Mouse (Mus musculus): ENCODE data around the gene Dnajc8. TPM values are rescaled to one million over a fixed set of nuclear protein-coding genes. Genes with fewer than 3 reads are reported as not detected.
"Not testable (repeated sequence)": the region's sequence is repeated elsewhere in the genome, so short reads cannot be mapped to it uniquely, and the experiment has no call there.

The Dnajc8 gene
- total RNA-seq, 2 experiments from 2014 or later = 47.2 to 59.3 TPM

DNA sequence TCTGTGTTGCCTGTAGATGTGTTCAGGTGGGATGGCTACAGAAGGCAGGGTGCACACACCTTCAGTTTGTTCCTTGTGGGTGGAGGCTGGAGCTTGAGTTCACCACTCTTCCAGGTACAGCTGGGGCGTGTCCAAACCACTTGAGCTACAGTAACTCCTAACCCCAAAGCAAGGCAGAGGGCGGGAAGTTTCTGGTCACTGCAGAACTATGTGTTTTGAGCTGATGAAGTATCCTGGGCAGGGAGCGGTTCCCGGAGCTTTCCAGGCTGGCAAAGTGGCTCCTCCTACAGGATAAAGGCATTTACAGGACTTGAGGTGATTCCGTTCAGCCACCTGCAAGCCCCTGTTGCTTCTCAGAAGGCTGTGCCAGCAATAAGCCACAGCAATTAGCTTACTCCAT lies 18.9 kb downstream of the Dnajc8 start:
- no peak for TF ChIP-seq CTCF (IDR thresholded peaks at IDR 0.05)
- intact Hi-C loops (cut with DNase I) = no loop called here
- no peak overlapping the region for H3K4me3 ChIP-seq
- H3K27ac ChIP-seq = no peak overlapping the region
- DNase-seq = no peak

DNA sequence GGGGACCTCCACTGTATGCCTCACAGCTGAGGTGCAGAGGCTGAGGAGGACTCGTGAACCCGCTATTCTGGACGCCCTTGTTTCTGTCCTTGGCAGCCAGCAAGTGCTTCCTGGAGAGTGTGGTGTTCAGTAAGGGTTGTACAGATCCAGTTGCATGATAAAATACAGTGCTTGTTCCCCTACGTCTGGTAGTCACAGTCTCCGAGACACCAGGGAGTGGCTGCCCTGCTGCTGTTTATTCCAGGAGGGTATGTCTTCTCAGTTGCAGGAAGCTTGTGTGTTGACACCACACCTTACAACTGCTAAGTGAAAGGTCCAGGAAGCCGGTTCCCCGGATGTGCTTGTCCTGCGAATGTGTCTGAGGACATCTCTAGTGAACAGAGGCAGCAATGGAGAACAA lies 19.3 kb downstream of the Dnajc8 start:
- no peak for DNase-seq
- no peak for TF ChIP-seq CTCF (IDR thresholded peaks at IDR 0.05)
- intact Hi-C loops (cut with DNase I) = no loop called here
- no peak overlapping the region for H3K4me3 ChIP-seq
- no peak overlapping the region for H3K27ac ChIP-seq

DNA sequence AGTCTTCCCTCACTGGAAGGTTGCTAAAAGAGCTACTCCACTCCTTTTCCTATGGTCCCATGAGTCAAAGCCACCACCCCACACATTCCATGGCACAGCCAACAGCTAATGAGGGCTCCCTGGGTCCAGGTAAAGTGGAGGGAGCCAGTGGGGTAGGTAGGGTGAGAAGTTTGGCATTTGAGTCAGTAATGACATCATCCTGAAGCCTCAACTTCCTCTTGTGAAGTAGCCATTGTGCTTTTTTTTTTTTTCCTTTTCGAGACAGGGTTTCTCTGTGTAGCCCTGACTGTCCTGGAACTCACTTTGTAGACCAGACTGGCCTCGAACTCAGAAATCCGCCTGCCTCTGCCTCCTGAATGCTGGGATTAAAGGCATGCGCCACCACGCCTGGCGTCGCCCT lies 20.2 kb downstream of the Dnajc8 start:
- H3K27ac ChIP-seq; intact Hi-C loops (cut with DNase I); H3K4me3 ChIP-seq; DNase-seq: not testable (repeated sequence)

DNA sequence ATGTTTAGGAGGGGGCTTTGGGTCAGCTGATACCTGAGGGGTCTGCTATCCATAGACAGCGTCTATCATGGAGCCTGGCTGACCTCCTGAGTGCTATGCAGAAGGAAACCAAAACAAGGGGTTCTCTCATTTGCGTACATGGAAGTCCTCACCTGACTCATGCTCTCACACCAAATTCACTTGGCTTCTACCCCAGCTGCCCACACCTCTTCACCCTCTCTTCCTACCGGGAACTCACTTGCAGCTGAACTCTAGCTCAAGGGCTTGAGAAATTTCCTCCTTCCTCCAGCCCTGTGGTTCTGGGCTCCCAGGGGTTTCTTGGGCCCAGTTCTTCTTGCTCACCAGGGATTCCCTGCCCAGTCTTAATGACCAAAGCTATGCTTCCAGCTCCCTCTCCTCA lies 27.9 kb downstream of the Dnajc8 start:
- H3K4me3 ChIP-seq = peak overlapping the region; percentile 22
- intact Hi-C loops (cut with DNase I) = no loop called here
- TF ChIP-seq CTCF (IDR thresholded peaks at IDR 0.05) = no peak

DNA sequence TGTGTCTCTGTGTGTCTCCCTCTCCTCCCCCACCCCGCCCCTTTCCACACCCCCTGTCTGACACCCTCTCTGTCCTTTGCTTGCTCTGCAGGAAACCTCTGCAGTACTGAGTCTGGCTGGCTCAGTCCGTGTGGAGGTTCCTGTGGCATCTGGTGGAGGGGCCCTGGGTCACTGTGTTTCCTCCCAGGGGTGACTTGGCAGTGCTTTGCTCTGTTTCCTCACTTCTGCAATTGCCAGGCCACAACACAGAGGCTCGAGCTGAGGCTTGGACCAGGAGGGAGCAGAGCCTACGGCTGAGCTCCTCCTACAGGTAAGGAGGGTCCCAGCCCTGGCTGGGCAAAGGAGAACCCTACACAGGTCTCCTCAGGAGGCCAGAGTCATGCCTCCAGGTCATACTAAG lies 28.6 kb downstream of the Dnajc8 start, which contains the start of gene Ptafr:
Gene Ptafr, plus strand, starts transcription at position 103 of the 400 bp plus-strand sequence.
- intact Hi-C loops (cut with DNase I) = no loop called here
- H3K27ac ChIP-seq = peak within 1 kb of the TSS; percentile 57
- peak; percentile 59 for DNase-seq
- peak within 1 kb of the TSS; percentile 55 for H3K4me3 ChIP-seq
- TF ChIP-seq CTCF (IDR thresholded peaks at IDR 0.05) = no peak

More for the DNA sequence above, 27.9 kb downstream of the Dnajc8 start:
- DNase-seq = no peak
- H3K27ac ChIP-seq = no peak overlapping the region

DNA sequence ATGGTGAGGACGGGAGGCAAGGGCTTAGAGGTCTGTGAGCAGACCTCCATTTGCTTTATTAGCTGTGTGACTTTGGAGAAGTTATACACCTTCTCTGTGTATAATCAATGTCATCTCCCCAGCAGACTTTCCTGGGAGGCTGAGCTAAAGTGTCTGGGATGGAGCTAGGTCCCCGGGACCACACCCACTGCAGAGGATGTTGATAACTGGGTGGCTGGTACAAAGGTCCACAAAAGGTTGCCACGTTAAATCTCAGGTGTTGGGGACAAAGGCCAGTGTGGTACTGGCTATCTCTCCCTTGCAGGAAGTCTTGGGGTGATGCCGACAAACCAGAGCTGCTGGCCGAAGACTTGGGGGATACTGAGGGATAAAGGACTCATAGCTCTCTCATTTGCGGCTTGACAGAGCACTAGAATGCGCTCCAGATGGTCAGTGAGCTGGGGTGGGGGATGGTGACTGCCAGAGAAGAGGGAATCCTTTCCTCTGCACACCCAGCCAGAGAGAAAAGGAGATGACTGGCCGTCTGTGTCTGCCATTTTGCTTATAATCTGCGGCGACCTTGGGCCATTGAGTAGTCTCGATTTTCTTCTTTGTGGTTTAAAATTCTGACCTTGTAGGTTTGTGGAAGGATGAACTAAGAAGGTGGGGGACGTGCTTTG lies 29.9 kb downstream of the Dnajc8 start:
- Histone ChIP-seq H3K27ac (peak overlapping the region; percentile 57; the same call in 1 of the 2 replicates), H3K4me3 (peak overlapping the region; percentile 55)
- intact Hi-C loops (cut with DNase I) = no loop called here
- no peak for DNase-seq
- TF ChIP-seq CTCF (IDR thresholded peaks at IDR 0.05) = no peak

DNA sequence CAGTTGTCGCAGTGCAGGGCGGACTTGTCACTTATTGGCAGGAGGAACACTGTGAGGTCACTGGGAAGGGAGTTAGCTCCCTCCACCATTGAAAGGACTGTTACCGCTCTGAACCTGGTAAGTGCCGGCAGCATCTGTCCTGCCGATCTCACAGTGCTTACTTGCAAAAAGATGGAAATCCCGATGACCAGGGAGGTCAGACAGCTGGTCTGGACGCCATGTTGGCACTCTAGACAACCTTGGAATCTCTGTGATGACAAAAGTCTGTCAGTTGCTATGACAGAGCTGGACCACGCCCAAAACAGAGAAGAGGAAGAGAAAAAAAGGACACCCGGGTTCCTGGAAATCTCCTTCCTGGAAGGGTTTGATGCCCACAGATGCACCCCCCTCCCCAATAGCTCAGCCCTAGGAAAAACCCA lies 32.0 kb downstream of the Dnajc8 start:
- Histone ChIP-seq H3K27ac (no peak overlapping the region; the same call in 1 of the 2 replicates), H3K4me3 (peak overlapping the region; percentile 39)
- intact Hi-C loops (cut with DNase I) = no loop called here
- TF ChIP-seq CTCF (IDR thresholded peaks at IDR 0.05) = no peak
- peak; percentile 39 for DNase-seq

DNA sequence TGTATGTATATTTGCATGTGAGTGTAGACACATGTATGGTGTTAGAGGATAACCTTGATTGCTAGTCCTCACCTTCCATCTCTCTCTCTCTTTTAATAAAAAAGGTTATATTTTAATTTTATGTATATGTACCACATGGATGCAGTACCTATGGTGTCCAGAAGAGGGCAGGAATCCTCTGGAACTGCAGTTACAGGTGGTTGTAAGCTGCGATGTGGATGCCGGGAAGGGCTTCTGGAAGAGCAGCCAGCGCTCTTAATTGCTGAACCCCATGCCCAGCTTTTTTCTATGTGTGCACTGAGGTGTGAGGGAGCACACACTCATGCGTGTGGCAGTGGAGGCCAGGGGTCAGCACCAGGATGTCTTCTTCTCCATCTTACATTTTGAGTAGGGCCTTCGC lies 33.8 kb downstream of the Dnajc8 start:
- peak; percentile 49 for TF ChIP-seq CTCF (IDR thresholded peaks at IDR 0.05)
- no peak overlapping the region for H3K27ac ChIP-seq
- intact Hi-C loops (cut with DNase I) = no loop called here
- no peak overlapping the region for H3K4me3 ChIP-seq
- no peak for DNase-seq

DNA sequence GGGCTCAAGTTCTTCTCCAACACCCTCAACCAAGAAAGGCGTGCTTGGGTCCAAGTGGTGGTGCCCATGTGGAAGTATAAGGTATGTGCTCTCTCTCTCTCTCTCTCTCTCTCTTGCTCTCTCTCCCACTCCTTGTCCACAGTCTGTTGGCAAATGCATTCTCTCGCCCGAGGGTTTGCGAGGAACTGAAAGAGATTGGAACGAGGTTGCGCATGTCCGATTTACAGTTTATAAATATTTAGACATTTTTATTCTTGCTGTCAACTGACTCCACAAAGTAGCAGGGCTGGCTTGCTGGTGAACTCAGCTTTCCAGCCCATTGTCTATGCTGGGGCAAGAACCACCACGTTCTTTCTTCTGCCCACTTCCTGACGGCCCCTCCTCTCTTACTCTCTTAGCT lies 35.8 kb downstream of the Dnajc8 start:
- Histone ChIP-seq H3K4me3 (no peak overlapping the region), H3K27ac (no peak overlapping the region)
- intact Hi-C loops (cut with DNase I) = no loop called here
- TF ChIP-seq CTCF (IDR thresholded peaks at IDR 0.05) = no peak
- no peak for DNase-seq

DNA sequence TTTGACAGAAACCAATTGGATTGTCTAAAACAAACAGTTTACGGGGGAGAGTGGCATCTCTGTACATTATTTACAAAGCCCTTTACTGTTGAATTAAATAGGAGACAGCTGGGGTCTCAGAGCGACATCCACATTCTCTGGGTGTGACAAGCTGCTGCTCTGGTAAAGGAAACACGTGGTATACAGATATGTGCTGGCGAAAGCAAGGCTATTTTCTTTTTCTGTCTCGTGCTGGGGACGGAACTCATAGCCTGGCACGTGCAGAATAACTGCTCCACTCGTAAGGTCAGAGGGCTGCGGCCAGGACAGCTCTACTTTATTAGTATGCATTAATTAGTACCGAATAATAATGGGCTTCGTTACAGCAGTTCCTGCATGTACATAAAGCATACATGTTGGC lies 38.0 kb downstream of the Dnajc8 start:
- DNase-seq = no peak
- TF ChIP-seq CTCF (IDR thresholded peaks at IDR 0.05) = no peak
- intact Hi-C loops (cut with DNase I) = no loop called here
- Histone ChIP-seq H3K4me3 (peak overlapping the region; percentile 40), H3K27ac (peak overlapping the region; percentile 46)

DNA sequence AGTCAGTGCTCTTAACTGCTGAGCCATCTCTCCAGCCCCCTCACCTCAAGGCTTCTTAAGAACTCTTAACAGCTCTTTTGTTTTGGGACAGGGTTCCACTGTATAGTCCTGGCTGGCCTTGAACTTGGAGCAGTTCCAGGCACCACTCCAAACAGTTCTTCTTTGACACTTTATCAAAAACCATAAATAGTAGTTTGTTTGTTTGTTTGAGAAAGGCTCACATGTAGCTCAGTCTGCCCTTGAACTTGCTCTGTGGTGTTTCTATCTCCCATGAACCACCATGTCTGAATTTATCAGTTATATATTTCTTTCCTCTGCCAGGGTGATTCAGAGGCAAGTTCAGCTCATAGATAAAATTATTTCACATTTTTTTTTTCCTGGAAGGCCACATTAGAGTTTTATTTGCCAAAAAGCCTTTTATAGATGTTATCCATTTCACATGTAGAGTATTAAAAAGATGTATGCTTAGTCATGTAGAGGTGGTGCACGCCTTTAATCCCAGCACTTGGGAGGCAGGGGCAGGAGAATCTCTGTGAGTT lies 39.5 kb downstream of the Dnajc8 start:
- Histone ChIP-seq H3K4me3 (no peak overlapping the region), H3K27ac (no peak overlapping the region)
- no peak for DNase-seq
- intact Hi-C loops (cut with DNase I) = no loop called here
- TF ChIP-seq CTCF (IDR thresholded peaks at IDR 0.05) = no peak

DNA sequence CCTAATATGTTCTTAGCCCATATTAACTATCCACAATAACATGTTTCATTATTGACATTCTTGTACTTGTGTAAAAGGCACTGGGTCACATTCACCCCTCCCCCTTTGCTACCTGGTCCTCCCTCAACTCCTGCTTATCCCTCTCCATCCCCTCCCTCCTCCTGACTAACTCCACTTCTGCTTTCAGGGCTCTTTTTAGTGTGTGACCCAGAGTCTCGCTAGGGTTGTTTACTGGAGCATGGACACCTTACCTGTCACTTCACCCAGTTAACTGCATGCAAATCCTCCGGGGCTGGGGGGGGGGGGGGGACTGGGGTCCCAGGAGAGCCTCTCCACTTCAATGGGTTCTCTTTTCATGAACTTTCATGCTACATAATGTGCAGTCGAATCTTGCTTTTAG lies 48.4 kb downstream of the Dnajc8 start:
- Histone ChIP-seq H3K27ac (no peak overlapping the region), H3K4me3 (no peak overlapping the region)
- DNase-seq = no peak
- intact Hi-C loops (cut with DNase I) = no loop called here
- no peak for TF ChIP-seq CTCF (IDR thresholded peaks at IDR 0.05)

DNA sequence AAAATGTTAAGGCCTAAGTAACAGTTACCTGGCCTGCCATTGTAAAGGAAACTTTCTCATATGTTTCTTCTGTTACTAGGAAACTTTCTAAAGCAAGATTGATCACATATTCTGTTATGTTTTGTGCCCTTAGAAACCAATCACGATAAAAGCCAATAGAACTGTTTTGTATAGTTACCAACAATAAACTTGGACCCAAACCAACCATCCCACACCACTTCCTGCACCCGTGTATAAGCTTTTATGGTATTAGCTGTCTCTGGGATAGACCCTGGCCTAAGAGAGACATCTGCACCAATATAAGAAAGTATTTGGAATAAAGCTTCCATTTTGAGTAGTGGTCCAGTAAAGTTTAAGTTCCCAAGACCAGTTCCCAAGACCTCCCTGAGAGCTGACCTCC lies 49.6 kb downstream of the Dnajc8 start:
- no peak for DNase-seq
- Histone ChIP-seq H3K4me3 (no peak overlapping the region), H3K27ac (no peak overlapping the region)
- TF ChIP-seq CTCF (IDR thresholded peaks at IDR 0.05) = no peak
- intact Hi-C loops (cut with DNase I) = no loop called here

DNA sequence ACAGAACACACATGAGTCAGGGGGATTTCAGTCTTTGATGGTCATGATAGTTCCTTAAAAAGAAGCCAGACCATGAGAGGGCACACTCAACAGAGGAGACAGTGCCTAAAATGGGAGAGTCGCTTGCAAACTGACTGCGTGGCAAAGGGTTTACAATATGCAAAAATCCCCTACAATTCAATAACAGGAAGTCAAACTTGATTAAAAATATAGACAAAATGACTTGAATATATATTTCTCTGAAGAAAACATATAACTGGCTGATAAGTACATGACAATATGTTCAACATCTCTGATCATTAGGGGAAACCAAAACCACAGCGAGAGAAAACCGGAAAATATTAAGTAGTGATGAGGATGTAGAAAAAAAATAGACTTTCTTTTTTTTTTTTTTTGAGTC lies 50.9 kb downstream of the Dnajc8 start:
- Histone ChIP-seq H3K4me3 (no peak overlapping the region), H3K27ac (no peak overlapping the region)
- no peak for DNase-seq
- intact Hi-C loops (cut with DNase I) = no loop called here
- TF ChIP-seq CTCF (IDR thresholded peaks at IDR 0.05) = no peak

All from gastrocnemius, adult 2 months (tissue).